Mouse (Mus musculus): ENCODE measurements at regions not wholly inside any gene's neighbourhood (a gene's known extent, or its start where the extent isn't known, plus 50 kb on each side); places are given as distances from the start of the nearest gene placed in this dataset.

DNA sequence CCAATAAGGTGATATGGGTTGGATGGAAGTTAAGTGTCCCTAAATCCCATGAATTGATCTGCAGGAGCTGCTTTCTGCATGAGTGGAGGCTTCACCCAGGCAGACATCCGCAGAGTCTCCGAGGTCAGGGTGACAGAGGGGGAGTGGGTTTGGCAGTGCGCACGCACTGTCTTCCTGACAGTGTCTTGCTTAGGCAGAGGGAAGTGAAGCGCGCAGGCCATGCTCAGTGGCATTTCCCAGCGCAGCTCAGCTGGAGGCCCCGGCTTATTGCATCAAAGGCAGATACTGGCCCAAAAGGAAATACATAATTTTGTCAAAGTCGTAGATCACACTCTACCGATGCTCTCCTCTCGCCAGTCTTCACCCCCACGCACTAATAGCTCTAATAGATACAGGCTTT lies 252.7 kb upstream of the Dnajc24 start:
- Histone ChIP-seq H3K27ac (no peak overlapping the region), H3K27me3 (replicated peaks) (no peaks in the 10 kb centered on the region), H3K4me3 (replicated peaks) (no peak overlapping the region), H3K9ac (no peak overlapping the region), H3K4me1 (no peaks in the 10 kb centered on the region), H3K36me3 (no peaks in the 10 kb centered on the region), H3K9me3 (no peaks in the 10 kb centered on the region), H3K4me2 (no peak overlapping the region)
- no peak for ATAC-seq (ENCODE audit: insufficient read depth, low FRiP score, low read depth)
- WGBS, result 68% methylated on average over 12 of the region's 12 CpGs

DNA sequence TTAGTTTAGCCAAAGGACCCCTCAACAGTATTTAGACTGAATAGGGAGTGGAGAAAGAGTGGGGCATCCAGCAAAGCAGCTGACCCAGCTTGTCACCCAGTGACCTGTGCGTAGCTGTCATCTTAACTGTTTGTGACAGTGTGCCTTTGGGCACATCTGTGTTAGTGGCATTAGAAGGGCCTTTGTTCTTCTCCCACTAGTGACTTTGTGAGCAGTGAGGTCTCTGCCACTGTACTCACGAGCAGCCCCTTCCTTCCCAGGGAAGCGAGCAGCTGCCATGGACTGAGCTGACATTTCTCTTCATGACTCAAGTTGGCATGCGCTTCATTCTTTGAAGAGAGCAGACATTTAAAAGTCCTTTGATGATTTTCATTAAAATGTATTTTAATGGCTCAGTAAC lies 231.0 kb upstream of the Dnajc24 start:
- H3K9ac ChIP-seq, result no peak overlapping the region
- H3K4me3 ChIP-seq (replicated peaks), result no peak overlapping the region
- H3K27me3 ChIP-seq (replicated peaks), result no peaks in the 10 kb centered on the region
- no peaks in the 10 kb centered on the region for H3K4me1 ChIP-seq
- no peak overlapping the region for H3K27ac ChIP-seq
- no peaks in the 10 kb centered on the region for H3K36me3 ChIP-seq
- no peak for ATAC-seq (ENCODE audit: insufficient read depth, low FRiP score, low read depth)
- no peaks in the 10 kb centered on the region for H3K9me3 ChIP-seq
- WGBS, result 76% methylated on average over 4 of the region's 4 CpGs
- H3K4me2 ChIP-seq, result no peak overlapping the region

GRCm38 (mm10) chr2:106231136-106231535 lies 227.8 kb upstream of the Dnajc24 start:
- WGBS, result 81% methylated on average over 5 of the region's 5 CpGs
- no peaks in the 10 kb centered on the region for H3K27me3 ChIP-seq (replicated peaks)
- H3K9me3 ChIP-seq, result no peaks in the 10 kb centered on the region
- ATAC-seq (ENCODE audit: insufficient read depth, low FRiP score, low read depth), result no peak
- no peaks in the 10 kb centered on the region for H3K36me3 ChIP-seq
- no peak overlapping the region for H3K4me3 ChIP-seq (replicated peaks)
- H3K4me1 ChIP-seq, result no peaks in the 10 kb centered on the region
- H3K9ac ChIP-seq, result no peak overlapping the region
- H3K27ac ChIP-seq, result no peak overlapping the region
- no peak overlapping the region for H3K4me2 ChIP-seq

DNA sequence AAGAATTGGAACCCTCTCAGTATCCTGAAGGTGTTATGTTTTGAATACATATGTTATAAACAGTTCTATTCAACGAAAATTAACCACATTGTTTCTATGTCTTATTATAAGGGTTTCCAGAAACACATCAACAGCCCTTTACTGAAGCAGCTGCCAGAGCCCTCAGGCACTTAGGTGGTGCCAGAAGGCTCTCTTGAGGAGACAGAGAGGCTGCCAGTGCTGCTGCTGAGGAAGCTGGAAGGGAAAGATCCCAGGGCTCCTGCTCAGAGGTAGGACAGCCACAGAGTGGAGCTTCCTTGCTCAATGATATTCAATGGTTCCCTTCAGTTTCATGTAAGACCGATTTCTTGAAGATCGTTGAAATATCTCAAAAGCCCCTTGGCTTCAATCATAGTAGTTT lies 226.7 kb upstream of the Dnajc24 start:
- no peak overlapping the region for H3K4me3 ChIP-seq (replicated peaks)
- H3K9me3 ChIP-seq, result no peaks in the 10 kb centered on the region
- H3K27me3 ChIP-seq (replicated peaks), result no peaks in the 10 kb centered on the region
- H3K27ac ChIP-seq, result no peak overlapping the region
- H3K4me1 ChIP-seq, result no peaks in the 10 kb centered on the region
- H3K36me3 ChIP-seq, result no peaks in the 10 kb centered on the region
- WGBS, result 77% methylated on average over 3 of the region's 3 CpGs
- H3K9ac ChIP-seq, result no peak overlapping the region
- H3K4me2 ChIP-seq, result no peak overlapping the region
- ATAC-seq (ENCODE audit: insufficient read depth, low FRiP score, low read depth), result no peak

DNA sequence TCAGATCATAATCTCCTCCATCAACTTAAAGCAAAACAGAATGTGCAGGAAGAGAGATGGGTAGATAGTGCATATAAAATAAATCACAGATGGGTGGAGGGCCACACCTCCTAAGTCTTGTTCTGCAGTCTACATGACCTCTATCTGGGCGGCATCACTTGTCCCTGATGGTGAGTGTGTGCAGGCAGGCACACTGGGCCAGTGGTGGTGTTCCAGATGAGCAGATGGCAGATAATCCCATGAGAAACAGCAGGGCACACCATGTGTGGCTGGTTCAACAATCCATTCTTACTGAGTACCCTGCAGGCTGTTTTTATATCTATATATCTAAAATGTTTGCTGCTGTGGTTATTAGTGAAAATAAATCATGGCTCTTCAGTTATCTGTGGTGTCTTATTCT lies 224.9 kb upstream of the Dnajc24 start:
- Histone ChIP-seq H3K4me1 (no peaks in the 10 kb centered on the region), H3K9me3 (no peaks in the 10 kb centered on the region), H3K27me3 (replicated peaks) (no peaks in the 10 kb centered on the region), H3K4me2 (no peak overlapping the region), H3K4me3 (replicated peaks) (no peak overlapping the region), H3K36me3 (no peaks in the 10 kb centered on the region), H3K27ac (no peak overlapping the region), H3K9ac (no peak overlapping the region)
- WGBS, result 61% methylated on average over 1 of the region's 1 CpGs
- ATAC-seq (ENCODE audit: insufficient read depth, low FRiP score, low read depth), result no peak

DNA sequence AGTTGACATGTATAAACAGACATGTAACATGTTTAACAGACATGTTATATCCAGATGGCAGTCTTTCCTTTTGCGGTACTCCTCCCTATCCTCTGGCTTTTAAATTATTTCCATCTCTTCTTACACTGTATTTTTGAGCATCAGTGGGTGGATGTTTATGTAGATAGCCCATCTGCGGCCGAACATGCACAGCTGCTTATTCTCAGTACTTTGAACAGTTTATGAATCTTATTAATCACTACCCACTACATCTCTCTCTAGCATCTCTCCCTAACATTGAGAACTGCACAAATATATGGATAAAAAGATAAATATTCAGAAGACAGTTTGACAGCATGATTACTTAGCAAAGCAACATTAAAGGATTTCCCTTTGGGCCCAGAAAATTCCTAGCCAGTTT lies 212.8 kb upstream of the Dnajc24 start:
- Histone ChIP-seq H3K9me3 (no peaks in the 10 kb centered on the region), H3K27ac (no peak overlapping the region), H3K4me3 (replicated peaks) (no peak overlapping the region), H3K9ac (no peak overlapping the region), H3K27me3 (replicated peaks) (no peaks in the 10 kb centered on the region), H3K4me2 (no peak overlapping the region), H3K36me3 (no peaks in the 10 kb centered on the region), H3K4me1 (no peaks in the 10 kb centered on the region)
- WGBS, result 49% methylated on average over 3 of the region's 3 CpGs
- ATAC-seq (ENCODE audit: insufficient read depth, low FRiP score, low read depth), result no peak

- ATAC-seq (ENCODE audit: insufficient read depth, low FRiP score, low read depth), result no peak
- H3K4me1 ChIP-seq, result no peaks in the 10 kb centered on the region
- H3K9ac ChIP-seq, result no peak overlapping the region
- no peaks in the 10 kb centered on the region for H3K36me3 ChIP-seq
- H3K27ac ChIP-seq, result no peak overlapping the region
- H3K4me3 ChIP-seq (replicated peaks), result no peak overlapping the region
- WGBS, result 73% methylated on average over 4 of the region's 4 CpGs
- no peaks in the 10 kb centered on the region for H3K27me3 ChIP-seq (replicated peaks)
- no peak overlapping the region for H3K4me2 ChIP-seq
- H3K9me3 ChIP-seq, result no peaks in the 10 kb centered on the region
Measured at GRCm38 (mm10) chr2:106213740-106214139, 210.4 kb upstream of the Dnajc24 start.

GRCm38 (mm10) chr2:106210773-106211172 lies 207.4 kb upstream of the Dnajc24 start:
- H3K9ac ChIP-seq, result no peak overlapping the region
- H3K27me3 ChIP-seq (replicated peaks), result no peaks in the 10 kb centered on the region
- H3K27ac ChIP-seq, result no peak overlapping the region
- no peak overlapping the region for H3K4me2 ChIP-seq
- no peak for ATAC-seq (ENCODE audit: insufficient read depth, low FRiP score, low read depth)
- no peaks in the 10 kb centered on the region for H3K9me3 ChIP-seq
- 58% methylated on average over 1 of the region's 1 CpGs for WGBS
- H3K4me3 ChIP-seq (replicated peaks), result no peak overlapping the region
- H3K36me3 ChIP-seq, result no peaks in the 10 kb centered on the region
- no peaks in the 10 kb centered on the region for H3K4me1 ChIP-seq

DNA sequence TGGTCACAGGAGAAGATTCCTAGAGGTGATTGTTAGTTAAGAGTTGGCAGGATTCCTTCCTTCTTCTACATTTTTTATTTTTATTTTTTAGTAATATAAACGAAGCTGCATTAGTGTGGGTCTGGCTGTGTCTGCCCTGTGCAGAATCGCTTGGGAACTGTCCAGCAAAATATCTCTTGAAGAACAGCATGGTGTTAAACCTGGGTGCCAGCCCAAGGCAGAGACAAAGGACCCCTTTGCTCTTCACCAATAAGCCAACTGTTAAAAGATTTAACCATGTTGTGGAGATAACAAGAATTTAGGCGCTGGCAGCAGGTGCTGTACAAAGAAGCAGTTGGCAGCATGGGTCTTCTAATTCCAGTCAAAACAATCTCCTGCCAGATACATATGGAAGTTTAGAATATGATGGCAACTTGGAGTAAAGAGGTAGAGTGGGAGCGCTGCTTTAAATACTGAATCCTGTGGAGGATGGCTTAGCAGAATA lies 205.5 kb upstream of the Dnajc24 start:
- WGBS, result 64% methylated on average over 4 of the region's 4 CpGs
- Histone ChIP-seq H3K27me3 (replicated peaks) (no peaks in the 10 kb centered on the region), H3K27ac (no peak overlapping the region), H3K9me3 (no peaks in the 10 kb centered on the region), H3K4me3 (replicated peaks) (no peak overlapping the region), H3K4me1 (no peaks in the 10 kb centered on the region), H3K36me3 (no peaks in the 10 kb centered on the region), H3K9ac (no peak overlapping the region), H3K4me2 (no peak overlapping the region)
- ATAC-seq (ENCODE audit: insufficient read depth, low FRiP score, low read depth), result no peak

GRCm38 (mm10) chr2:106200130-106200529 lies 196.8 kb upstream of the Dnajc24 start:
- Histone ChIP-seq H3K4me1 (no peaks in the 10 kb centered on the region), H3K9me3 (no peaks in the 10 kb centered on the region), H3K27me3 (replicated peaks) (peaks cover 7% of the 10 kb centered on the region; the same call in 1 of the 2 replicates), H3K27ac (no peak overlapping the region), H3K36me3 (no peaks in the 10 kb centered on the region), H3K9ac (no peak overlapping the region), H3K4me3 (replicated peaks) (no peak overlapping the region), H3K4me2 (no peak overlapping the region)
- WGBS, result 90% methylated on average over 2 of the region's 2 CpGs
- no peak for ATAC-seq (ENCODE audit: insufficient read depth, low FRiP score, low read depth)

DNA sequence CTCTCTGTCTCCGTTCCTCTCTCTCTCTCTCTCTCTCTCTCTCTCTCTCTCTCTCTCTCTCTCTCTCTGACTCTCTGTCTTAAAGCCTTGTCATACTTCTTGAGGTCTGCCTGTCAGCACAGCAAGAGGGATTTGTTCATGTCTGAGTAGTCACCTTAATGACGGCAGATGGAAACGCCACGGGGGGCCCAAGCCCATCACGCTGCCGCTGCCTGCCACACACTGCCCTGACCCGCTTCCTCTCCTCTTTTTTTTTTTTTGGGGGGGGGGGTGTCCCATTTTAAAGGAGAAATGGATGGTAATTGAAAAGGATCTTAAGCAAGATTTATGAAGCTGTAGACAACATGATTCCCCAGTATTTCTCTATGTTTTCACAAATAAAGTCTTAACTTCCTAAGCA lies 191.8 kb upstream of the Dnajc24 start:
- H3K9ac ChIP-seq, result no peak overlapping the region
- no peak overlapping the region for H3K4me3 ChIP-seq (replicated peaks)
- H3K27ac ChIP-seq, result no peak overlapping the region
- peaks cover 7% of the 10 kb centered on the region; the same call in 1 of the 2 replicates for H3K27me3 ChIP-seq (replicated peaks)
- no peaks in the 10 kb centered on the region for H3K9me3 ChIP-seq
- ATAC-seq (ENCODE audit: insufficient read depth, low FRiP score, low read depth), result no peak
- H3K36me3 ChIP-seq, result no peaks in the 10 kb centered on the region
- WGBS, result 25% methylated on average over 7 of the region's 7 CpGs
- no peak overlapping the region for H3K4me2 ChIP-seq
- H3K4me1 ChIP-seq, result 0 out of 2 replicates have a peak, but pooled peaks cover 3% of the 10 kb centered on the region

GRCm38 (mm10) chr2:106194369-106195023 lies 191.1 kb upstream of the Dnajc24 start:
- H3K9me3 ChIP-seq, result no peaks in the 10 kb centered on the region
- no peaks in the 10 kb centered on the region for H3K36me3 ChIP-seq
- H3K4me1 ChIP-seq, result 0 out of 2 replicates have a peak, but pooled peaks cover 3% of the 10 kb centered on the region
- peak overlapping the region; percentile 29 for H3K4me3 ChIP-seq (replicated peaks)
- no peak for ATAC-seq (ENCODE audit: insufficient read depth, low FRiP score, low read depth)
- H3K27ac ChIP-seq, result no peak overlapping the region
- H3K9ac ChIP-seq, result no peak overlapping the region
- 9% methylated on average over 14 of the region's 14 CpGs for whole genome bisulfite sequencing
- peaks cover 7% of the 10 kb centered on the region; the same call in 1 of the 2 replicates for H3K27me3 ChIP-seq (replicated peaks)
- peak overlapping the region; percentile 57 for H3K4me2 ChIP-seq
